Mouse (Mus musculus): ENCODE results near the gene Lrrc39. TPM values are rescaled to one million over a fixed set of nuclear protein-coding genes. Genes with fewer than 3 reads are reported as not detected.

The Lrrc39 gene
- polyA plus RNA-seq, 1 experiment = not detected

- TF ChIP-seq CTCF (IDR thresholded peaks at IDR 0.05; ENCODE audit: low read depth, low read length) = no peak
- no peak for TF ChIP-seq POLR2A (IDR thresholded peaks at IDR 0.05; ENCODE audit: borderline replicate concordance, low read depth, low read length)
- Histone ChIP-seq H3K27ac (ENCODE audit: insufficient read depth, low read depth, low read length) (peak overlapping the region; percentile 28), H3K4me1 (ENCODE audit: control insufficient read depth, insufficient read depth, low read length) (peaks cover 16% of the 10 kb centered on the region), H3K4me3 (ENCODE audit: insufficient read depth, low read length) (peak overlapping the region; percentile 29)
Measured at GRCm38 (mm10) chr3:116563095-116563492, 321 bp downstream of the Lrrc39 start.

DNA sequence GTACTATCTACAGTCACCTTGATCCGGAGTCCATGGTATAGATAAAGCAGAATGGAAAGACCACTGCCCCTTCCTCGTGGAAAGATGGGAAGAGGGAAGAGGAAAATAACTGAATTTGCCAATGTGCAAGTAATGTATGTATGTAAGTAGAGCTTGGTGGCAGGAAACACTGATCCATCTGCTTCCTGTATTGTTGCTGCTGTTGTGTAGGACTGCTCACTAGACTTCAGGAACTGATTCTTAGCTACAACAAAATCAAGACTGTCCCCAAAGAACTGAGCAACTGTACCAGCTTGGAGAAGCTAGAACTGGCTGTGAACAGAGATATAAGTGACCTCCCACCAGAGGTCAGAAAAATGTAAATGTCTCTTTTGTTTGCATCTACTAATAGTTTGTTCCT is 7.9 kb downstream of the Lrrc39 start:
- TF ChIP-seq POLR2A (IDR thresholded peaks at IDR 0.05; ENCODE audit: borderline replicate concordance, low read depth, low read length) (no peak), CTCF (IDR thresholded peaks at IDR 0.05; ENCODE audit: low read depth, low read length) (no peak)
- H3K27ac ChIP-seq (ENCODE audit: insufficient read depth, low read depth, low read length) = peak overlapping the region; percentile 59
- peaks cover 7% of the 10 kb centered on the region for H3K4me1 ChIP-seq (ENCODE audit: control insufficient read depth, insufficient read depth, low read length)
- no peak overlapping the region for H3K4me3 ChIP-seq (ENCODE audit: insufficient read depth, low read length)

DNA sequence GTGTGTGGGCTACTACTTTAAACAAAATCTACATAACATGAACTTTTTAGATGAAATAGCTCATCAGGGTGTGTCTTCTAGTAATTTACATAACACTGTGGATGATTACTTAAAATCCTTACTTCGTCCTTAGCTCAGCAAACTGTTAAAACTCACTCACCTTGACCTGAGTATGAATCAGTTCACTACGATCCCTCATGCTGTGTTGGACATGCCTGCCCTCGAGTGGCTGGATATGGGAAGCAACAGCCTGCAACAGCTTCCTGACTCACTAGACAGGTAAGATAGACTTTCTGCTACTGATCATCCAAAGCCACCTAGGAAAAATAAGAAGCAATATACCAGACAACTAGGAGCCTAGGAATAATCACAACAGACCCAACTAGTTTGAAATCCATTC is 14.5 kb downstream of the Lrrc39 start:
- Histone ChIP-seq H3K4me3 (ENCODE audit: insufficient read depth, low read length) (no peak overlapping the region), H3K4me1 (ENCODE audit: control insufficient read depth, insufficient read depth, low read length) (no peaks in the 10 kb centered on the region), H3K27ac (ENCODE audit: insufficient read depth, low read depth, low read length) (no peak overlapping the region)
- TF ChIP-seq POLR2A (IDR thresholded peaks at IDR 0.05; ENCODE audit: borderline replicate concordance, low read depth, low read length) = no peak
- no peak for TF ChIP-seq CTCF (IDR thresholded peaks at IDR 0.05; ENCODE audit: low read depth, low read length)

- Histone ChIP-seq H3K27ac (ENCODE audit: insufficient read depth, low read depth, low read length) (no peak overlapping the region), H3K4me3 (ENCODE audit: insufficient read depth, low read length) (no peak overlapping the region), H3K4me1 (ENCODE audit: control insufficient read depth, insufficient read depth, low read length) (no peaks in the 10 kb centered on the region)
- TF ChIP-seq CTCF (IDR thresholded peaks at IDR 0.05; ENCODE audit: low read depth, low read length) (no peak), POLR2A (IDR thresholded peaks at IDR 0.05; ENCODE audit: borderline replicate concordance, low read depth, low read length) (no peak)
Measured at GRCm38 (mm10) chr3:116582201-116582600, 19.4 kb downstream of the Lrrc39 start.

DNA sequence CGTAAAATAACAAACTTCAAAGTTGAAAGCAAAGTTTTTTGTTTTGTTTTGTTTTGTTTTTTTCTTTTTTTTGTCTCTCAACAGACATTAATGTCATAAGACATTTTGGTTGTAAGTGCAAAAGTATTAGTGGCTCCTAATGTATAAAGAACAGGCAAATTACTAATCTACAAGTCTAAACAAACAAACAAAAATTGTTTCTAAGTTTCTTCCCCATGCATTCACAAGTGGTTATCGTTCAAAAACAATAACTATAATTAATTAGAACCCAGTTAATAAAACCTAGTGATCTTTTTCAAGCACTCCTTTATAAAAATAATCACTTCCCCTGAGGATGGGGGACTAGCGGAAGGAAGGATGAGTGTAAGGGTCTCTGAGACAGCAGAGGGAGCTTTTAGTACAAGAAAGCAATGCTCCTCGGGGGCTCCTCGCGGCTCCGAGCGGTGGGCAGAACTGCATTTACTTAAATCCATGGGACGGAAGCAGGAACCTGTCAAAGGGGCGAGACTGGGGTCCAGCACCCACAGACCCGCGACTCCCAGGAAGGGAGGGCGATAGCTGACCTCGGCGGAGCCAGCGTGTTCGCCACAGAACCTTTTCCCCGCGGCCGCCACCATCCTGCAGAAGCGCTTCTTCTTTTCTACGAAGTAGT is 31.4 kb downstream of the Lrrc39 start:
- TF ChIP-seq CTCF (IDR thresholded peaks at IDR 0.05; ENCODE audit: low read depth, low read length) (no peak), POLR2A (IDR thresholded peaks at IDR 0.05; ENCODE audit: borderline replicate concordance, low read depth, low read length) (no peak)
- H3K4me1 ChIP-seq (ENCODE audit: control insufficient read depth, insufficient read depth, low read length) = peaks cover 9% of the 10 kb centered on the region
- H3K4me3 ChIP-seq (ENCODE audit: insufficient read depth, low read length) = peak overlapping the region; percentile 78
- peak overlapping the region; percentile 71 for H3K27ac ChIP-seq (ENCODE audit: insufficient read depth, low read depth, low read length)

- peaks cover 9% of the 10 kb centered on the region for H3K4me1 ChIP-seq (ENCODE audit: control insufficient read depth, insufficient read depth, low read length)
- peak within 1 kb of the TSS; percentile 71 for H3K27ac ChIP-seq (ENCODE audit: insufficient read depth, low read depth, low read length)
Measured at GRCm38 (mm10) chr3:116594728-116595602, 32.2 kb downstream of the Lrrc39 start, which contains the start of gene Sass6. Sass6 (plus strand) TSS chr3:116594982.

GRCm38 (mm10) chr3:116595603-116595991 is 32.8 kb downstream of the Lrrc39 start:
- Histone ChIP-seq H3K4me1 (ENCODE audit: control insufficient read depth, insufficient read depth, low read length) (peaks cover 9% of the 10 kb centered on the region), H3K4me3 (ENCODE audit: insufficient read depth, low read length) (peak overlapping the region; percentile 78), H3K27ac (ENCODE audit: insufficient read depth, low read depth, low read length) (no peak overlapping the region)
- no peak for TF ChIP-seq CTCF (IDR thresholded peaks at IDR 0.05; ENCODE audit: low read depth, low read length)
- no peak for TF ChIP-seq POLR2A (IDR thresholded peaks at IDR 0.05; ENCODE audit: borderline replicate concordance, low read depth, low read length)

More at GRCm38 (mm10) chr3:116594728-116595602, 32.2 kb downstream of the Lrrc39 start, which contains the start of gene Sass6:
- H3K4me3 ChIP-seq (ENCODE audit: insufficient read depth, low read length) = peak within 1 kb of the TSS; percentile 78
- no peak for TF ChIP-seq POLR2A (IDR thresholded peaks at IDR 0.05; ENCODE audit: borderline replicate concordance, low read depth, low read length)

DNA sequence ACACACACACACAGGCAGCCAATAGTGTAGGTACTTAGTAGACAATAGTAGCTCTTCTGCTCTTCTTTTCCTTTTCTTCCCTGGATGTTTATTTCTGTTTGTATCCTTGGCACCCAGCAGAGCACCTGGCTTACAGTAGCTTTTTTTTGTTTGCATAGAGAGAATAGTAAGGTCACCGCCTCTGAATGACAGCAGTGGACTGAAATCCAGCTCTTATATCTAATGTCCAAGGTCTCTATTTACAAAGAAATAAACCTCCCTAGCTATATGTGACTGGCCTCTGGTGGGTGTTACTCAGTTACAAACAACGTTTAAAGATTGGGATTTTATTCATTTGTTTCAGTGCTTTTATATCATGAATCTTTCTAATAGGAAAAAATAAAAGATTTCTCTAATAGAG is 36.9 kb downstream of the Lrrc39 start:
- H3K4me3 ChIP-seq (ENCODE audit: insufficient read depth, low read length) = no peak overlapping the region
- H3K27ac ChIP-seq (ENCODE audit: insufficient read depth, low read depth, low read length) = no peak overlapping the region
- TF ChIP-seq POLR2A (IDR thresholded peaks at IDR 0.05; ENCODE audit: borderline replicate concordance, low read depth, low read length) (no peak), CTCF (IDR thresholded peaks at IDR 0.05; ENCODE audit: low read depth, low read length) (no peak)
- H3K4me1 ChIP-seq (ENCODE audit: control insufficient read depth, insufficient read depth, low read length) = peaks cover 8% of the 10 kb centered on the region

DNA sequence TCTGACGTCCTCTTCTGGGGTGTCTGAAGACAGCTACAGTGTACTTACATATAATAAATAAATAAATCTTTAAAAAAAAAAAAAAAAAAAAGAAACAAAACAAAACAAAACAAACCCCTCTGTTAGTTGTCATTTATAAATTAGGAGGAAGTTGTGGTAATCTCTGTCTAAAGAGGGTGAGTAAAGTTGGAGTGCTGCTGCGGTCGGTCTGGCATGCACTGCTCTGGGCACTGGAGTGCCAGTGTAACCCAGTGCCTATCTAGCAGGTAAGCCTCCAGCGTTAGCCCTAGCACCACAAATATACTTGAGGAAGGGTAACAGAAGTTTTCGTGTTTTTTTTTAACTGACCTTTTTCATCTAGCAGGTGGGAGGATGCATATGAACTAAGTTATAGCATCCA is 38.2 kb downstream of the Lrrc39 start:
- H3K4me1 ChIP-seq (ENCODE audit: control insufficient read depth, insufficient read depth, low read length) = peaks cover 8% of the 10 kb centered on the region
- TF ChIP-seq CTCF (IDR thresholded peaks at IDR 0.05; ENCODE audit: low read depth, low read length) = no peak
- no peak for TF ChIP-seq POLR2A (IDR thresholded peaks at IDR 0.05; ENCODE audit: borderline replicate concordance, low read depth, low read length)
- no peak overlapping the region for H3K4me3 ChIP-seq (ENCODE audit: insufficient read depth, low read length)
- H3K27ac ChIP-seq (ENCODE audit: insufficient read depth, low read depth, low read length) = no peak overlapping the region

GRCm38 (mm10) chr3:116601781-116602180 is 39.0 kb downstream of the Lrrc39 start:
- H3K4me1 ChIP-seq (ENCODE audit: control insufficient read depth, insufficient read depth, low read length) = peaks cover 4% of the 10 kb centered on the region
- no peak overlapping the region for H3K27ac ChIP-seq (ENCODE audit: insufficient read depth, low read depth, low read length)
- H3K4me3 ChIP-seq (ENCODE audit: insufficient read depth, low read length) = no peak overlapping the region
- TF ChIP-seq CTCF (IDR thresholded peaks at IDR 0.05; ENCODE audit: low read depth, low read length) (no peak), POLR2A (IDR thresholded peaks at IDR 0.05; ENCODE audit: borderline replicate concordance, low read depth, low read length) (no peak)

Measured in bone marrow macrophage, adult 2 months (primary cell).